Mouse (Mus musculus) thymus, adult 2 months (tissue): ENCODE data around the gene E2f2.

Source experiments
- CTCF ChIP-seq: fragments of 200-500 bp; IDR thresholded peaks from 2 replicates; pipeline ENCODE4 v1.5.1; 2012; ENCODE audit warnings: mild to moderate bottlenecking, control low read depth, low read length, moderate library complexity, borderline replicate concordance; ENCODE audit not compliant: control insufficient read depth, poor library complexity, insufficient read depth; ENCODE audit errors: extremely low read depth
- POLR2A ChIP-seq: fragments of 200-500 bp; IDR thresholded peaks from 2 replicates; pipeline ENCODE4 v1.6.1; 2012; ENCODE audit warnings: mild to moderate bottlenecking, low read length, control low read depth, moderate library complexity; ENCODE audit not compliant: control insufficient read depth, poor library complexity, insufficient read depth; ENCODE audit errors: extremely low read depth

- TF ChIP-seq CTCF = no peak
- no peak for TF ChIP-seq POLR2A
Measured at GRCm38 (mm10) chr4:136242065-136242703, 70.0 kb downstream of the E2f2 start.
